Mouse (Mus musculus) cerebellum, adult 9-11 months (tissue): ENCODE results near the gene Gm17542.
A peak's percentile ranks its signal among the peaks of the same experiment; 100 is the strongest.
"Not testable (repeated sequence)": the region's sequence is repeated elsewhere in the genome, so short reads cannot be mapped to it uniquely, and the experiment has no call there.

Experiments
- DNase-seq: peaks from one replicate; pipeline ENCODE4 v3.0.0; 2022

Gm17542 gene

DNA sequence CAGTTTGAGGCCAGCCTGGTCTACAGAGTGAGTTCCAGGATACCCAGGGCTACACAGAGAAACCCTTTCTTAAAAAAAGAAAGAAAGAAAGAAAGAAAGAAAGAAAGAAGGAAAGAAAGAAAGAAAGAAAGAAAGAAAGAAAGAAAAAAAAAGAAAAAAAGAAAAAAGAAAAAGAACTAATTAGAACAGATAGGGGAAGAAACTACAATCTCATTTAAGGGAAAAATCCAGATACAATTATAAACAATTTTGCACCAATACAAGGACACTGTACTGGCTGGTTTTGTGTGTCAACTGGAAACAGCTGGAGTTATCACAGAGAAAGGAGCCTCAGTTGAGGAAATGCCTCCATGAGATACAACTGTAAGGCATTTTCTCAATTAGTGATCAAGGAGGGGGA lies at the start of gene Gm17542:
TSS of gene Gm17542 (minus strand) at position 101 of the 400 bp plus-strand sequence.
- not testable (repeated sequence) for DNase-seq

- no peak for DNase-seq
Measured at GRCm38 (mm10) chr10:58739779-58740178, 21.8 kb upstream of the Gm17542 start.

GRCm38 (mm10) chr10:58738152-58738551 lies 20.1 kb upstream of the Gm17542 start:
- DNase-seq, result no peak

DNA sequence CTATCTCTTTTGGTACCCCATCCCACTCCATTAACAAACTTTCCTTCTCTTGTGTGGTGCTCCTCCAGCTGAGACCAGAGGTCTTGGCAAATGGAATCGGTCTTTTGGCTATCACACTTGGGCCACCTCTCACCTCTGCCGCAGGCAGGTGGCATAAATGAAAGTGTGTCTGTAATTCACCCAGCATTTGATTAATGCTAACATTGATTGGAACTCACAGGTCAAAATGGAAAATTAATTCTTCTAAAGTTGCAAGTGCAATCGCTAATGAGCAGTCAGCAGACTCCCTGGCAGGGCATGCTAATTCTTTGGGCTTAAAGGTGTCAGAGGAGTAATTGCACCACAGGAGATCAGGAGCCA lies 3.2 kb downstream of the Gm17542 start:
- no peak for DNase-seq

GRCm38 (mm10) chr10:58713855-58714788 lies 3.9 kb downstream of the Gm17542 start:
- DNase-seq, result no peak

DNA sequence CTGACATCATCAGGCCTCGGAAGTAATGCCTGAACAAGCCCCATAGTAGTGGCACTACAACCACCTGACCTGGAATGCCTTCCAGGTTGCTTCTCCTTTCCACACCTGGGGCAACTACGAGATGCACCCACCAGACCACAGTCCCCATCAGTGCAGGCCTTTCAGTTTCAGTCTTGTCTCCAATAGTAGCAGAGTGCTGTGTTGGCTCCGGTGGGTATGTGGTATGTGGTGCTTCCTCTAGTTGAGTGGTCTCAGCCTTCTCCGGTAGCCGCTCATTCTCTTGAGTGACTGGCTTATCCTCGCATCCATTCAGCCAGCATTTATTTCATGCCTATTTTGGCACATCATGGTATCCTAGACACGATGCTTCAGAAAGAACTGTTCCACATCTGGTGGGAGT lies 4.8 kb downstream of the Gm17542 start:
- DNase-seq, result no peak

GRCm38 (mm10) chr10:58709021-58709420 lies 9.0 kb downstream of the Gm17542 start:
- no peak for DNase-seq

DNA sequence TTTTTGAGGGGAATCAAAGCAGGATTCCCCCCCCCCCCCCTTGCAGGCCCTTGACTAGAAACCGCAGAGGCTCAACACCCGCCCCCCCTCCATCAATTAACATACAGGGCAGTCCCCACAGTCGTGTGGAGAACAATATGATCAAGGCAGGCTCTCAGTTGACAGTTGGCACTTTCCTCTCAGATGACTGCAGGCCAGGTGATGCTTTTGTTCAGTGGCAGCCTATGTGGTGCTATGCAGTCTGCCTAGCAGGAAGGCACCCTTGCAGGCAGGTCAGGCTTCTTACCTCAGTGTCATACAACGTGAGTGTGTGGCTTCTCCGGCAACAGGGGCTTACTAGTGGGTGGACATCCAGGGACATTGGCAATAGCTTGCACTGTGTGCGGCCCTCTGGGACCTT lies 17.4 kb downstream of the Gm17542 start:
- DNase-seq, result no peak

DNA sequence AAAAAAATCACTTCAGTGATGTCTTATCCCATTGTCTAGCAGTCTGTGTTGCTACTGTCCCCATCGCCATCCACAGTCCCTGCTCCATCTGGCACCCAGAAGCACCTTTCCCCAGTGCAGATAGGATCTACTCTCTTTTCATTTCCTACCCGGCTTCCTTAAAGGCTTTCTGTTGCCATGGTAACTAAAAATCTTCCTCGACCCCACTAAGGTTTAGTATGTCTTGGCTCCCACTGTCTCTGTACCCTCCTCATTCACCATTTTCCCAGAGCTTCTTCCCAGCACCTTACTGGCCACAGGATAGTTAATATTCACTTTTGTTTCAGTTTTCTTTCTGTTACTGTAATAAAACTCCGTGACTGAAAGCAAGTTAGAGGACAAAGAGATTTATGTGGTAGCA lies 17.9 kb downstream of the Gm17542 start:
- DNase-seq, result no peak

GRCm38 (mm10) chr10:58698955-58699354 lies 19.1 kb downstream of the Gm17542 start:
- no peak for DNase-seq

DNA sequence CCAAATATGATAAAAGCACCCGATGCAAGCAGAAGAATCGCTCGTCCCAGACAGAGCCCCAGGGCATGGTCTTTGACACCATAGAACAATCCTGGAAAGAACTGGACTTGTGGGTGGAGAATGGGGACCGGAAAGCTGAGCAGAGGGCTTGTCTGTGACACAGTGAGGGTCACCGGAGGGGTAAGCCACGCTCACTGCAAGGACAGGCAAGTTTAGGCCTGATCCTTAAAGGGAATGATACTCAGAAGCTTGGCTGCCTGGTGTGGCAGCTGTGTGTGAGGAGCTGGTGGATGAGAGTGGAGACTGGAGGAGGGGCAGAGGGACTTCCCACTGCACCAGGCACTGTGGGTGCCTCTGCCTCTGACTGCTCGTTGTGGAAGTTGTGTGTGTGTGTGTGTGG lies 27.0 kb downstream of the Gm17542 start:
- DNase-seq, result no peak

DNA sequence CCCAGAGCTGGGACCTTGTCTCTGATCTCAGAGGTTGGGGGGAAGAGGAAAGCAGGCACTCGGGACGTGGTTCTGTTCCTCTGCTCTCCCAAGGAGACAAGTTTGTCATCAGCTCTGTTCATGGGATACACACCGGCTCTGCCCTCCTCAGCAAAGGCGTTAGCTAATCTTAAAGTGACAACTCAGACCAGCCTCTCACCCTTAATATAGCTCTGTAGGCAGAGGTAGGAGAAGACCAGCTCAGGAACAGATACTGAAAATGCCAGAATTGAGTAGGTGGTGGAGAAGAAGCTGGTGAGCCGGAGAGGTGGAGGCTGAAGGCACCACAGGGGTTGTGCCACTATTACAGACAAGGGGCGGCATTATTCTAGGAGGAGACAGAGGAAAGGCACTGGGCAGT lies 38.7 kb downstream of the Gm17542 start:
- no peak for DNase-seq

GRCm38 (mm10) chr10:58675533-58675932 lies 42.5 kb downstream of the Gm17542 start, which contains the start of gene Edar:
Gene Edar (minus strand): TSS chr10:58675654.
- DNase-seq, result peak; percentile 48

DNA sequence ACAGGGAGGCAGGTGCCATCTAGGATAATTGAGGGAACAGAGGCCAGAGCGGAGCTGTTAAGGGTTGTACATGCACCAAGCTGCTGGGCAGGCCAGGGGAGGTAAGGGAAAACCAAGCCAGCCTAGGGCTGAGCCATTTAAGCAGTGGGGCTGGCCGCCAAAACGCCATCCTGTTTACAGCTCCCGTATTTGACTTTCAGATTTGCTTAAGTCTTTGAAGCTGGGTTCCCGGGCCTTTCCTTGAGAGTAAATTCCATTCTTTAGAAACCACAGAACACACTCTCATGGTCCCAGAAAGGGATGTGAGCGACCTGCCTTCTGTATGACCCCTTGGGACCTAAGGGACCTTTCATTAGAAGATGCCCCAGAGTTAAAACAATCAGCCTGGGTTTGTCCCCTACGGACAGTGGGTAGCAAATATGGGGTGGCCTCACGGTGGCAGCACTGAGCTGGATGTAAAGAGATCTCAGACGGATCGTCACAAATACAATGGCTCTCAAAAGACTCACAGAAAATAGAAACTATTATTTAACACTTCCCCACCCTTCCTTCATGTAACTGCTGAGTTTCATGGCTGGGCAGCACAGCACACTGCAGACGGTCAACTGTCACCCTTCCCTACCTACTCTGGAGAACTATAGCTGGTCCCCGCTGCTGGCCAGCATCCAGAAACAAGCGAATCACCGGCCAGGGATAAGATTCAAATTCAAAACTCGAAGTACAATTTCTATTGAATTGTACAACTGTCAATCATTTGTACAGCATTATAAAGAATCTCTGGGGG lies 44.5 kb downstream of the Gm17542 start:
- DNase-seq, result peak; percentile 49

GRCm38 (mm10) chr10:58672557-58673277 lies 45.3 kb downstream of the Gm17542 start:
- no peak for DNase-seq

DNA sequence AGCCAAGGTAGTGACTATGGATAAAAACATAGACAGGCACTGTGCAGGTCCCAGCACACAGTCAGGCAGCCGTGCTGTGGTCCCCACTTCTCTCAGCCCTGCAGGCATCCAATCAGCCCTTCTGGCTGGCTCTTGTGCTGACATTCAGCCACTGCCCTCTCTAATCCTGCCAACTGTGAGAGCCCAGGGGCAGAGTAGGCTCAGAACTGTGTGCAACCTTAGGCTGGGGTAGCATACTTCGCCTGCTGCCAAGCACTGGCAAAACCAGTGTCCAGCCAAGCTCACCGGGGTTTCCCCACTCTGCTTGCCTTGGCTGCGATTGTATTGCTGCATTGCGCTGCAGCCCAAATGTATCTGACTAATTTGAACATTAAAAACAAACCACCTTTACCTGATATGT lies 54.1 kb downstream of the Gm17542 start:
- DNase-seq, result peak; percentile 10
